Mouse (Mus musculus) ovary, postnatal 36 days (tissue): ENCODE data around the gene Cda.
A peak's percentile ranks its signal among the peaks of the same experiment; 100 is the strongest.

Source experiments
- DNase-seq: peaks from one replicate; pipeline ENCODE4 v3.0.0; 2022; ENCODE audit warnings: low spot score, mixed read lengths

Cda gene

DNA sequence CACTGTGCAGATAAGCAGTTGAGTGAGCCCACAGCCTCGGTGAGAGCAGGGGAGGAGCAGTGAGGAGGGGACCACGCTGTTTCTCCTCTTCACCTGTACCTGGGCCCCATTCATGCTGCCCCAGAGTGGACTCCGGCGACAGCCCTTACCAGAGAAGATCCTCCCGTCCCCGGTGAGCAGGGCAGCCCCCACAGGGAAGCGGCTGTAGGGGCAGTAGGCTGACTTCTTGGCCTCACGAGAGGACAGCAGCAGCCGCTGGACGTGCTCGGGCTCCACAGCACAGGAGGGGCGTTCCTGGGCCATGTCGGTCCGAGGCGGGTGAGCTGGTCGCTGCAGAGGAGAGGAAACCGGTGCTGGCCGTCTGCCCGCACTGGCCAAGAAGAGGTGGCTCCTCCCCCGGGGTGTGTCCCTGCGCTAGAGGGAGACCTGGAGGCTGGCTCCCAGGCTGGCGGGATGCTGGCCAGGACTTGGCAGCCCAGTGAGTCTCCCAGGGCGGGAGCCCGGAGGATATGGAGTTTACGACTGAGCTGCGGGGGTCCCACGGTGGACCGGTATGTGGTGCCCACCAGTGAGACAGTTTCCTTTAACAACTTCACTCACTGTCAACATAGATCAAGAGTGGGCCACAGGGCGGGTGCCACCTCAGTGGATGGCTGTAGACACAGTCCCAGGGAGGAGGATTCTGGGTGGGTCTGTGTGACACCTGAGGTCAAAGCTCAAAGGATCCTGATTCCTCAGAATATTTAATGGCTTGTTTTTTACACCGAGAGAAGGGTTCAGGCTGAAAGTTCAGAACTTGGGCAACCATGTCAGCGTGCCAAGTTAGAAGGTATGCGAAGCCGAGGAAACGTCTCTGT, at the start of gene Cda:
TSS of gene Cda (minus strand) at position 352 of the 857 bp plus-strand sequence.
- peak; percentile 81 for DNase-seq

DNA sequence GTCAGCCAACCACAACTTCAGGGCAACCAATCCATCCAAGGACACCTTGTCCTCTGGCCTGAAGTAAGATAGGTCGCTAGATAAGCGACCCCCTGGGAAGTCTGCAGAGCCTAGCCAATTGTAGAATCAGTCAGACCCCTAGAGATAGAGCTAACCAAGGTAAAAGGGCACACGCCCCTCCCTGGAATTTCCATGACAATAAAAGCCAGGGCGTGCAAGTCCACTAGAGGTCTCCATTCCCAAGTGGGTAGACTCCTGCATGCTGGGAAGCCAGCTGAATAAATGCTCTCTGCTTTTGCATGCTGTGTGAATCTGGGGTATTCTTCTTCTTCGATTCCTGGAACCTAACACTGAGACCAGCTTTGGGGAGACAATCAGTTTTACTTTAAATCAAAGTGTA, 48.6 kb upstream of the Cda start:
- no peak for DNase-seq

GRCm38 (mm10) chr4:138415991-138416390, 48.2 kb upstream of the Cda start:
- no peak for DNase-seq

DNA sequence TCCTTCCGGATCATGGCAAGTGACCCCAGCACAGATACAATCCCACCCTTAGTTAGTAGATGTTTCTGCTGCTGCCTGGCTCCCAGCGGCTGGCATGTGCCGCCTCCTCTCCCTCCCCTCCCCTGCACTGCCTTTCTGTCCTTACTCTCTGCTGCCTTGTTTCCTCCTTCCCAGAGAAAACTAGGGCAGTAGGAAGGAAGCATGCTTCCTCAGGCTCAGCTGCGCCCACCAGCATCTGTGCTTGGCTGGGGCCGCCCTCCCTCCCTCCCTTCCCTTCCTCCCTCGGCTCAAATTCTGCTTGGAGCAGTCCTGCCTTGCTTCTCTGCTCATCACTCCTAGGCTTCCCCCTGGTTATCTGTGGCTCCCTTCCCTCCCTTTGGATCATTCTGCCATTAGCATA, 46.9 kb upstream of the Cda start:
- no peak for DNase-seq

GRCm38 (mm10) chr4:138411504-138412121, 43.8 kb upstream of the Cda start:
- no peak for DNase-seq

DNA sequence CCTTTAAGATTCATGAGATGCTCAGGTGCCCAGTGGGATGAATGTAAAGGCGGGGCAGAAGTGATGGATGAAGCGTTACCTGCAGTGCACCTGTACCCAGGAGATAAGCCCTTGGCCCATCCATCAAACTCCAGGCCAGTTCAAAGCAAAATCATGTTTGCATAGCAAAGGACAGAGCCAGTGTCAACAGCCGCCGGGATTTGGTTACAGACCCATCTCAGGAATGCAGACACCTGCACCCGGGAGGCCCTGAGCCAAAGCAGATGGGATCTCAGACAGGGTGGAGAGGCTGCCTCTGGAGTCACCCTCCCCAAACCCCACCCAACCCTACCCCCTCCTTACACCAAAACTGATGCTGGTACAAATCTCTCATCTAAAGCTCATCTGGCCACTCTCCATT, 43.2 kb upstream of the Cda start:
- no peak for DNase-seq

- DNase-seq, result no peak
Measured at GRCm38 (mm10) chr4:138407479-138408194, 39.8 kb upstream of the Cda start.

DNA sequence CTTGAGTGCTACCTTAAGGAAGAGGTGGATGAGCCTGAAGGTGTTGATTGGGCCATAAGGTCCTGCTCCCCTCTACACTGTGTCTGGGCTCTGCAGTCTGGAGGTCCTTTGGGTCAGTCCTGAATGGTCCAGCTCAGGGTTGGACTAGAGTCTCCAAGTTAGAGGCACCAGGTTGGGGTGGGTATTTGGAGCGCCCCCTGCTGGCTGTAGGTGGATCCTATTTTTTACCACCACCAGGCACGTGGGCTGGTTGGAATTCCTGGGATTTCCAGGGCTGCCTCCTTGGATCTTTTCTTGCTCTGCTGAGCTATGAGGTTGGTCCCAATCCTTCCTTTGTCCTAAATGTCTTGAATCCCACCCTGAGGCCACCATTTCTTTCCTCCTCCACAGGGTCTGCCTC, 37.0 kb upstream of the Cda start:
- peak; percentile 34 for DNase-seq

- DNase-seq, result no peak
Measured at GRCm38 (mm10) chr4:138396711-138397110, 28.9 kb upstream of the Cda start.

DNA sequence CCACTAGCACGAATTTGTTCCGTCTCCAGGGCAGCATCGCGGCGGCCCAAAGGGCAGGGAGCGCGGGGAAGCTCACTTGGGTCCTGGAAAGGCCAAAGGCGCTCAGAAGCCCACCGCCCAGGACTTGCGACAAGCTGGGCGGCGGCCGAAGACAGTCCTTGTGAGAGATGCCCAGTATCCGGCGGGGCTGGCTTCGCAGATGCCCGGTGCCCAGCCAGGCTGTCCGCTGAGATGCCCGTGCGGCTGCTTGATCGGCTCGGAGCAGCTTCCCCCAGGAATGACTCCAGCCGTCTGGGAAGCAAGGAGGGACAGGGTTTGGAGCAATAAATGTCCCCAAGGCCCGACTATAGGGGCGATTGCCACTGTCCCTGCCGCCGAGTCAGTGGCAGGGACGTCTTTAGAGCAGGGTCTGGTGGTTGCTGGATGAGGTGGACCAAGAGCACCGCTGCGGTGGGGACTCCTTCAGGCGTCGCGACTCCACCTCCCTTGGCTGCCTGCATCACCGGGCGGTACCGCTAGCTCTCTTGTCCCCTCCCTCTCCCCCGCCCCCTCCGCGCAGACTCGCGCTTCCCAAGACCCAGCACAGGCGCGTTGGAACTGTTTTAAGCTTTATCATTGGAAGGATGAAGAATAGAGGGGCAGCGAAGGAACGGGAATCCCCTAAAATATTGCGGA, 28.3 kb upstream of the Cda start, which contains the start of gene Fam43b:
TSS of gene Fam43b (minus strand) at position 558 of the 675 bp plus-strand sequence.
- peak; percentile 35 for DNase-seq

DNA sequence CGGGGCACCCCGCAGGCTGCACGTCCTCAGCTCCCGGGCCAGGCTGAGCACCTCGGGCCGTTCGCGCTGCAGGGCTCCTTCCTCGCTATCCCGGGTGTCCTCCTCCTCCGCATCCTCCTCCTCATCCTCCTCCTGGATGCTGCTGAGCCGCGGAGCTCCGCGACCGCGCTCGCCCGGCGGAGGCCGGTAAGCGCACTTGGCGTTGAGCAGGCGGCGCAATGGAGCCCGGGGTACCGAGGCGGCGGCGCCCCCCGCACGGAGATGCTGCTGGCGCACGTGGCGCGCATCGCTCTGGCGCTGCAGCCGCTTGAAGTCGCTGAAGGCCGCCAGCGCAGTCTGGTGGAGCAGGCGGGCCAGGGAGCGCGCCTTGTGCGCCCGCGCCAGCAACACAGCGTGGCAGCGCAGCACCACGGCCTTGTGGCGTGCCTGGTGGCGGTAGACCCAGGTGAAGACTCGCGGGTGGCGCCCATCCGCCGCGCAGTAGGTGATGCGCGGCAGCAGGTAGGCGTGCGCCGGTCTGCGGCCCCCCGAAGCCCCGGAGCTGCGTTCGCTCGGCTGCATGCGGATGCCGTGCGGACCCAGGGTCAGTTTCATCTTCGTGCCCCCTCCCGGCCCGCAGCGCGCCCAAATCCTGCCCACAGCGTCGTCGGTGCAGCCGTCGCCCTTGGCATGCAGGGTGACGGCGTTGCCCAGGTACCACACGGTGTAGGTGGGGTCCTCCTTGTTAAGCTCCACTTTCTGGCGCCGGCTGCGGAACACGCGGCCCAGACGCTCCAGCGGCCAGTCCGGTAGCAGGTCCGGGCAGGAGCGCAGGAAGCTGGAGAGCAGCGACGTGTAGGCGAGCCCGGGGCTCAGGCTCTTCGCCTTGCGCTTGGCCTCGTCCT, 27.5 kb upstream of the Cda start:
- peak; percentile 16 for DNase-seq

DNA sequence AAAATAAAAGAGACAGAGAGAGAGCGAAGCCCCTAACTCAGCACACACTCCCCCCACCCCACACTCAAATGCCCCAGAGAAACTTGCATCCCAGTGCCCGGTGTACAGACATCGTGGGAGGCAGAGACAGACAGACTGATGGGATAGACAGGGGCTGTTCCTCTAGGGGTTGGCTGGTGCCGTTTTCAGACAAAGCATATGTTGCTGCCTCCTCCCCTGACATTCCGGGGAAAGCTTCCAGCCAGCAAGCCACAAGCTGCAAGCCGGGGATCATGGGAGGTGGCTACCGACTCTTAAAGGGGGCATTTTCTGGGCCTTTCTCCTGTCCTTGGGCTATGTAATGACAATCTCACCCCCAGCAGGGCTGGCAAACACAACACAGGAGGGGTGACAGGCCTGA, 25.9 kb upstream of the Cda start:
- no peak for DNase-seq

DNA sequence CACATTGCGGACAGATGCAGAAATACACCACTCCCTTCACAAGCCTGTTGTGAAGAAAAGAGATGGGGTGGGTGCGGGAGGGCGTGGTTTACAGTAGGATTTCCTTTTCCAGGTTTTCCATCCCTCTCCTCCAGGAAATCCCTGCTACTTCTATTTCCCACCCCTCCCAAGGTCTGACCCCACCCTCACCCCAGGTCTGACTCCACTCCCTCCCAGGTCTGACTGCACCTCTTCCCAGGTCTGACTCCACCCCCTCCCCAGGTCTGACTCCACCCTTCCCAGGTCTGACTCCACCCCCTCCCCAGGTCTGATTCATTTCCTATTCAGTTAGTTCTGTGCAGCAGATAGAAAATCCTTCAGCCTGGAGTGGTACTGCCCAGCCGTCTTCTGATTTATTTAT, 16.0 kb upstream of the Cda start:
- DNase-seq, result no peak

DNA sequence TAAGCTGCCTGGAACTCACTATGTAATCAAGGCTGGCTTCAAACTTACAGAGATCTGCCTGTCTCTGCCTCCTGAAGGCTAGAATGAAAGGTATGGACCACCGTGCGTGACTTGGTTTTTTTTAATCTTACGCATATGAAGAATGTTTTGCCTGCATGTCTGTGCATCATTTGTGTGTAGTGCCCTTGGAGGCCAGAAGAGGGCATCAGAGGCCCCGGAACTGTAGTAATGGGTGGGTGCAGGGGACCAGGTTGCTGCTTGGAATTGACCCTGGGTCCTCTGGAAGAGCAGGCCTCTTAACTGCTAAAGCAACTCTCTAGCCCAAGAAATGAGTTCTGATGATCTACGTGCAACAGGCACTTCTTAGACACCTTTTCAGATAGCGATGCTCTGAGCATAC, 14.7 kb upstream of the Cda start:
- DNase-seq, result no peak

- no peak for DNase-seq
Measured at GRCm38 (mm10) chr4:138380132-138380689, 12.4 kb upstream of the Cda start.

- peak; percentile 71 for DNase-seq
Measured at GRCm38 (mm10) chr4:138379091-138379840, 11.5 kb upstream of the Cda start.

DNA sequence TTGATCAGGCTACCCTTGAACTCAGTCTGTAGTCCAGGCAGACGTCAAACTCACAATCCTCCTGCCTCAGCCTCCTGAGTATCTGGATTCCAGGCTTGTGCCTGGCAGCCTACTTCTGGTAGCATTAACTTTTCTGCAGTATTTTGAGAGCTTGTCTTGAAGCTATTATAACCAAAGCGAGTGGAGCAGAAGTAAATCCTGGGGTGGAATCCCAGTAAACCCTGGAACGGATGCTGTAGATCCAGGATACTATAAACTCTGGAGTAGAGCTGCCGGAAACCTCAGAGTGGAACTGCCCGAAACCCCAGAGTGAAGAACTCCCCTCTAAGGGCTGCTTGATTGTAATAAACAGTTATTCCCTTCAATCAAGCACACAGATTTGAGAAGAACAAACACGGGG, 9.7 kb upstream of the Cda start:
- DNase-seq, result peak; percentile 22

DNA sequence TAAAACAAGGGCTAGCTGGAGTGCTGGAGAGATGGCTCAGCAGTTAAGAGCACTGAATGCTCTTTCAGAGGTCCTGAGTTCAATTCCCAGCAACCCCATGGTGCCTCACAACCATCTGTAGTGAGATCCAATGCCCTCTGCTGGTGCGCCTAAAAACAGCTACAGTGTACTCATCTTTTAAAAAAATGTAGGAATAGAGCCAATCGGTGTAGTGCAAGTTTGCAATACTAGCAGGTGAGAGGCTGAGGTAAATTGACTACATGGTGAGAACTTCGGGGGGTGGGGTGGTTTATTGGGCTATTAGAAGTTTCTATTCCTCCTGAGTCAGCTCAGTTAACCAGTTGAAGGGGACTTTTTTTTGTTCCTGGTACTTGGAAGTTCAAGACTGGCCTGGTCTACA, 7.3 kb upstream of the Cda start:
- DNase-seq, result no peak

GRCm38 (mm10) chr4:138370996-138371516, 3.3 kb upstream of the Cda start:
- DNase-seq, result no peak
